Mouse (Mus musculus): ENCODE data around the gene Bsn.

DNA sequence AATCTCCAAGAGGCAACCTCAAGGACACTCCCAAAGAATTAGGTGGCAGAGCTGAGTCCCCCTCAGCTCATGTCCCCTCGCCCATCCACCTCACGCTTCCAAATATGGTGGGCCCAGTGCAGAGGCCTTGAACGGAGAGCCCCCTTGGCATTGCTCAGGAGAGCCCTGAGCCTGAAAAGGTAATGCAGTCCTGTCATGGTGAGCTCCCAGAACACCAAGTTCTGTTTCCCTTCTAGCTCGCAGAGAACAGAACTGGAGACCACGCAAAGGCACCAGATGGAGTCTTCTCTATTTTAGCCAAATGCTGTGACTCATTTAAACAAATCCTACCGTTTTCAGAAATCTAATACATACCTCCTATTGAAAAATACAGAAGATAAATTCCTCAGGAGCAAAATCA is 32.7 kb downstream of the Bsn start:
- TF ChIP-seq CTCF (IDR thresholded peaks at IDR 0.05; ENCODE audit: borderline replicate concordance, insufficient read depth, low read depth, low read length) (no peak), POLR2A (IDR thresholded peaks at IDR 0.05; ENCODE audit: borderline replicate concordance, insufficient read depth, low read length) (peak; percentile 23; the same call in 1 of the 2 replicates)
